Mouse (Mus musculus) adrenal gland, adult 18-20 months (tissue): ENCODE measurements around the gene Mal. TPM values are rescaled to one million over a fixed set of nuclear protein-coding genes. Genes with fewer than 3 reads are reported as not detected.
A peak's percentile ranks its signal among the peaks of the same experiment; 100 is the strongest.

Source experiments
- DNase-seq, 2 experiments: peaks; one replicate each; pipeline ENCODE4 v3.0.0; 2021 to 2022; ENCODE audit warnings: low spot score in 2 of 2
- long read RNA-seq, 2 experiments: library from polyadenylated mRNA; stranded (forward); transcript quantifications; one replicate each; pipeline ENCODE4 v2.0.0; 2021
- total RNA-seq, 2 experiments: library from RNA; stranded (reverse); gene quantifications; 1 replicate in 1 of 2; 2 replicates in 1 of 2; pipeline ENCODE4 v1.2.3; 2021

Mal gene
- total RNA-seq, result 1 to 10 TPM; 7.8 to 9.4 TPM
- long read RNA-seq, experiment 1, partial matches to known transcripts, result 0 of 4 reads
- long read RNA-seq, experiment 1, other reads (novel, unspliced or antisense), result 0 of 4 reads
- long read RNA-seq, experiment 2, transcript Mal-202 (4 exons, 2,778 nt), result major isoform, 16 of 17 reads
- long read RNA-seq, experiment 2, partial matches to known transcripts, result 0 of 17 reads
- long read RNA-seq, experiment 2, other reads (novel, unspliced or antisense), result 1 of 17 reads

DNA sequence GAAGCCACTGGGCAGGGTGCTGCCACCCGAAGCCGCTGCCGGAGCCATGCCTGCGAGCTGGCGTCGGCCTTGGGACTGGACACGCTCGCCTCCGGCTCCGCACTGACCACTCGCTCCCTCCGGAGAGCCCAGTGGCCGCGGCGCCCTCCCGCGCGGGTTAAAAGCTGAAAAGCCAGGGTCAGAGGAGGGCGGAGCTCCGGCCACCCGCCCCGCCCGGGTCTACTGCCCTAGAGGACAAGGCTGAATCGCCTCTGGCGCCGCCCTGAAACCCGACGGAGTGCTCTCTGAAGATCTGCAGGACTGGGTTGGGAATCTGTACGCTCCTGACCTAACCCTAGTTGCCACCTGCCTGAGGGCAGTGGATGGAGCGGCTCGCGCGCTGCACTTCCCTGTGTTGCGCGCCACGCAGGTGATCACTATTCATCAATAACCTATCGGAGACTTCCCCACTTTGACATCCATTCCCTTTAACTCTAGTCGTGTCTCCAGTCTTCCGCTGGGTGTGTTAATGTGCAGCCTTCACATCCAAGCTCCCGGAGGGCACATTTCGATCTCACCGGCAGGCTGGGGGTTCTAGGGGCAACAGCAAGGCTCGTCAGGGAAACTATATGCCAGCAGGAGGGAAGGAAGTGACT lies at the start of gene Mal:
Mal (minus strand) TSS at position 610 of the 635 bp plus-strand sequence.
- peak; percentile 72 to 79 for DNase-seq

DNA sequence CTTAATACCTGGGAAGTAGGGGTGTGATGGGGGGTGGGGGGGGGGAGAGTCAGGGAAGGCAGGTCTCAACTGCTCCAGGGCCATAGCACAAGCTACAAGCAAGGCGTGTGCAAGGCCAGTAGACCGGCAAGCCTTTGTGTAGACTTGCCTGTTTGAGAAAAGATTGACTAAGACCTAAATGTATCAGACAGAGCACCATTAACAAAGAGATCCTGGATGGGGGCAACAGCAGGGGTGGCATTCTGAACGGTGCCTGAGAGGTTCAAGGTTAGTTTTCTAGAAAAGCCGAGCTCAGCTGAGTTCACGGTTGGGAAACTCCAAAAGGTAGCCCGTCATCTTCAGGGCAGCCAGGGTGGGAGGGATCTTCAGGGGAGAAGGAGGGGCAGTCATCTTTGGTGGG lies 48.8 kb upstream of the Mal start:
- DNase-seq, result no peak

DNA sequence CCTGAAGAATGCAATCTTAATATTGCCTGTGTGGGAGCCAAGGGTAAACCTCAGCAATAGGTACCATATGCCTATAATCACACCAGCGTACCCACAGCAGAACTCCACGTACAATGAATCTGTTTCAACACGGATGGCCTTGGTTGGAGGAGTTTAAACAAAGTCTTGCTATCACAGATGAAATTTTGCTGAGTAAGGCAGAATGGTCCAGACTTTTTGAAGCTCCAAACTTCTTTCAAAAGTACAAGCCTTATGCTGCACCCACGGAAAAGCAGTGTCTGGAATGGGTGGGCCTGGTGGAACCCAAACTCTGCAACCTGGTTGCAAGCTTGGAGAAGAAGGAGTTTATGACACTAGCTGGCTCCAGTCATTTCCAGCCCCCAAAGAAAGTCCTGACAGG lies 32.7 kb upstream of the Mal start:
- no peak for DNase-seq

DNA sequence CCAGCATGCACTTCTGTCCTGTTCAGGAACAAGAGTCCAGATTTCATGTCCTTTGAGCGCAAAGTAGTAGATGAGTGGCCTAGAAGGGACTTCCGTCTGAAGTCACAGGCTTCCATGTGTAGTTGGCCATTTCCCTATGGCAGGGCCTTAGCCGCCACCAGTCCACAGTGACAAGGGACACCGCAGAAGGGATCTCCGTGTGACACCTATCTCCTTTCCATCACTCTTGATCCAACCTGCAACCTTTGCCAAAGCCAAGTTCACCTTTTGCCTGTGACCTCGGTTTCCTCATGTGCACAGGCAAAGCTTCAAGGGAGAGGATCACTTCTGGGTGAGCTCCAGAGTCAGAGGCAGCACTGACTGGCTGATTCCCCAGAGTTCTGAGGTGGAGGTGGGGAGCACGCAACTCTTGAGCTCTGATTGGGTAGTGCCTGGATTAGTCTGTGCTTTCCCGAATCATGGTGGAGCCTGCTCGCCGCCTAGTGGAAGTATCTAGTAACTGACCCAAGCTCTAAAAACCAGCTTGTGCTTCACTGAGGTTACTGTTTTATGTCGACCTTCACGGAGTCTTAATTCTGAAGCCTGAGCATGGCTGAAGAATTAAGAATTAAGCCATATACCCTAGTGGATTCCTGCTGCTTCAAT lies 27.3 kb upstream of the Mal start:
- DNase-seq, result peak; percentile 36 to 51

DNA sequence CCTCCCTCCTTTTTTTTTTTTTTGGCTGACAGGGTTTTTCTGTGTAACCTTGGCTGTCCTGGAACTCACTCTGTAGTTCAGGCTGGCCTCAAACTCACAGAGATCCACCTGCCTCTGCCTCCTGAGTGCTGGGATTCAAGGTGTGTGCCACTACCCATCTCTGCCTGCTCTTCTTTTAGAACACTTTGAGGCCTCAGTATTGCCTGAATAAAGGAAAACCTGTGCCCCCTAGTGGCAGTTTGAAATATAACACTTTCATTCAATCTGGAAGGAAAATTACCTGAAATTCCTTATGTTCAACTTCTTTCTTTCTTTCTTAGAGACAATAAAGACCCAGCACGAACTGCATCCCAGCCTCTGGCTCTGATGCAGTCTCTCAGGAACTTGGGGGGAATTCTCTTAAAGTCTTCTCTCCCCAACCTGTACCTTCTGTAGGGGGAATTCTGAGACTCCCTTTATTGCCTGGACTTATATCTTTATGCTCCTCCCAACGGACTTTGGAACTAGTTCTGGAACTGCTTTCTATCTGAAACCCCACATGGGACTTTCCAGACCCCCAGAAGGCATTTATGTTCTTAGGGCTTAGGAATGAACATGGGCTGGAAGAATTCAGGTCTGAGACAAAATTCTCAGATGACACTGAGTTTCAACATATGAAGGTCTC lies 11.5 kb upstream of the Mal start:
- peak in 1 of 2 experiments; percentile 16 for DNase-seq

DNA sequence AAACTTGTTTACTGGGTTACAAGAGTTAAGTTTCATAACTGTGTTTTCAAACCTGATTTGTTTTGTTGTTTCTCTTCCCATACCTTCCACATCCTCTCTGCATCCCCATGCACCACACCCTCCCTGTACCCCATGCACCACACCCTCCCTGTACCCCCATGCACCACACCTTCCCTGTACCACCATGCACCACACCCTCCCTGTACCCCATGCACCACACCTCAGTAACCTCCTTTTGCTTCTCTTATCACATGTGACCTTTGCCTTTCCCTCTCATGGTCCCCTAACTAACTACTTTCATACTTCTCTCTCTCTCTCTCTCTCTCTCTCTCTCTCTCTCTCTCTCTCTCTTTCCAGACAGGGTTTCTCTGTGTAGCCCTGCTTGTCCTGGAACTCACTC lies 10.5 kb upstream of the Mal start:
- no peak for DNase-seq

DNA sequence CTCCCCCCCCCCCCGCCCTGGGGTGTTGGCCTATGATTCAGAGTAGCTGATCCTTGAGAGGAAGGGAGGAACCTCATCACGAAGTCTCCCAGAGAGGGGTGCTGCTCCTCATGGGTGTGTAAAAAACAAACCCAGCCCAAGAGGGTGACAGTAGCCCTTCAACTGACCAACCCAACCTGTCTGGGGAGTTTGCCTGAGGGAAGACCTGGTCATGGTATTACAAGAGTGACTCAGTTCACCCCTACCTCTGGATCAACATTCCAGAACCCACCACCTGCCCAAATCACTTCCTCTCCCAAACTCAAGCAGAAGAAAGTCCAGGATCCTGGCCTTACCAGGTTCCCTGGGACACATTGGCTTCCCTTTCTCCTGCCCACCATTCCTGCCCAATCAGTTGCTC lies 6.2 kb upstream of the Mal start:
- DNase-seq, result no peak

DNA sequence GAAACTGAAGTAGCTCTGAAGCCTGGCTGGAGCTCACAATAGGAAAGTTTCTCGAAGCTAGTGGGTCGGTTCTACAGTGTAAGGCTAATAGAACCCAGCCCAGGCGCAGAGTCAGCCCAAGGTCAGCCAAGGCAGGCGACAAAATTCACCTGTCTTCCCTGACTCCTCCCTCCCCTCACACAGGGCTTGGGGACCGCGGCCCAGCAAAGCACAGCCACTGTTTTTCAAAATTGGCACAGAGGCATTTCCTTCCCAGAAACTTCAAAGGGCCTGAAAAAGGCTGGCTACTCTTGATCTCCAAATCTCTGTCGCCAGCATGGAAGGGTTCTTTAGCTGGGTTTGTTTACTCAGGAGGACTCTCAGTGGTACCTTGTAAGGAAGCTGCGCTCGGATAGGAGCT lies 1.1 kb downstream of the Mal start:
- DNase-seq, result no peak

DNA sequence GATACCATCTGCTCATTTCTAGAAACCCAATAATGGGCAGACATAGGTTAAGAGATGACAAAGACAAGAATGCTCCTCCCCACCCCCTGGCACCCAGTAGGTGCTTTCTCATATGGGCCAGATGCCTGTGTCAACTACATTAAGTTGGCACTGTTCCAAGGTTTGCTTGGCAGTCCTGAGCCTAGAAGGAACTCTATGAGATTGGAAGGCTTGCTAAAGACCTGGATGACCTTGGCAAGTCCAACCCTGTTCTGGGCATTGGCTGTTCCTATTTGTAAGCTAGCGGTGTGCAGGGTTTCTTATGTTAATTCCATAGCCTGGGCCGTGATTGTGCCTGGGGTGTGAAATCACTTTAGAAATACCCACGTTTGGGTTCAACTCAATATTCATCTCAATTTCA lies 1.7 kb downstream of the Mal start:
- no peak for DNase-seq

DNA sequence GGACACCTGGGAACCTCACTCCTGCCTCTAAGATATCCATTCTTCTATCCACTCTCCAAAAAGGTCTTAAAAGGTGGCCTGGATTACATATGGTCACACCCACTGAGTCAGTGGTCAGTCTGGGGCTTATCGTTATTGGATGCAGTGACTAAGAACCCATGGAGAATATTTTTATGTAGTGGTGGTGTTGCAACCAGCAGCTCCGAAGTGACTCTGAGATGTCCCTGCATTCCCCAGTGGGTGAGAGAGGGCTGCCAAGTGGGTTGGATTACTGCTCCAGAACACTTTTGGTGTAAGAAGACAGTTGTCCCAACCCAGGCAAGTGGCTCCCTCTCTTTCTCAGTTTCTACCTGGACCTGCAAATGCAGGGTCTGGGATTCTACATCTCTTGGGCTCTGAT lies 3.7 kb downstream of the Mal start:
- peak in 1 of 2 experiments; percentile 12 for DNase-seq

DNA sequence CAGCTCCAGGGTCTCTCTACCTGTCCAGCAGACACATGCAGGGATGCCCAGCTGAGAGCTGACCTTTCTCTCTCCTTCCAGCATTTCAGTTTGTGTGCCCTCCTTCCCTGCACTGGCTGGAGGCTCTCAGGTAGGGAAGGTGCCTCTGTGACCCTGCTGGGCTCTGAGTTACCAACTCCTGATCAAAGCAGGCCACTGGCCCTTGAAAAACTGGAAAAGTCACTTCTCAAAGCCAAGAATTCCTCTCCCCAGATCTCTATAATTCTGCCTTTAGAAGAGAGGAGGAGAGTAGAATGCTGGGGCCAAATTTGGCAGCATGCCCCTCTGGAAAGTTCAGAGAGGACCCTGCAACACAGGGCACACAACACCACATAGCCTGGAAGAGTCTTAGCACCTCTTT lies 4.2 kb downstream of the Mal start:
- no peak for DNase-seq

DNA sequence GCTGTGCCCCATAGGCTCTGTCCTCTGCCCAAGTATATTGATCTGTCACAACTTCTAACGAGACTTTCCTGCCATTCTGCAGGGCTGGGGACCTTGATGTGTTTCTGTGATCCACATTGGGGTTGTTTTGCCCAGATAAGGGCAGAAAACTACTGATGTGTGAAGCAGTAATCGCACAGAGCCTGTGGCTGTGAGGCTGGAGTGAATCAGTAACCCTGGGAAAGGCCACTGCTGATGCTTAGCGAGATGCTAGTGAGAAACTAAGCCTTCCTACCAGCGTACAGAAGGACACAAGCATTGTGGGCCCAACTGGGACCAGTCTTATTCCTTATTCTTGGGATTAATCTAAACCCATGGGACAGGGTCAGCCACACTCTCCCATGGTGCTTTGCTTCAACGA lies 4.9 kb downstream of the Mal start:
- no peak for DNase-seq

DNA sequence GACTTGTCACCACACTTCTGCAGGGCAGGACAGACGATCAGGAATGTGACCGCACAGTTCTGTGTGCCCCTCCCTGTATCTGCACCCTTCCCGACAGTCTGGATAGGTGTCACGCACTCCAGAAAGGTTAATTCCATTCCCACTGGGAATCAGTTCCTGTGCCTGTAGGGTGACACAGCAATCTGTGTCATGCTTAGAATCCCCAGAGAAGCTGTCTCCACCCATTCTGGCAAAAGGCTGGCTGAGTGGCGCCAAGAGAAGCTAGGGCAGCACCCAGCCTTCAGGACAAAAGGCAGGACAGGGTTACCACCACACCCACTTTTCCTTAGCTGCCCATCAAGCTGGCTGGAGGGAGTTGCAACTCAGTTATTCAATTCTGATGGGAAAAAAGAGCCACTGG lies 6.6 kb downstream of the Mal start:
- DNase-seq, result no peak

DNA sequence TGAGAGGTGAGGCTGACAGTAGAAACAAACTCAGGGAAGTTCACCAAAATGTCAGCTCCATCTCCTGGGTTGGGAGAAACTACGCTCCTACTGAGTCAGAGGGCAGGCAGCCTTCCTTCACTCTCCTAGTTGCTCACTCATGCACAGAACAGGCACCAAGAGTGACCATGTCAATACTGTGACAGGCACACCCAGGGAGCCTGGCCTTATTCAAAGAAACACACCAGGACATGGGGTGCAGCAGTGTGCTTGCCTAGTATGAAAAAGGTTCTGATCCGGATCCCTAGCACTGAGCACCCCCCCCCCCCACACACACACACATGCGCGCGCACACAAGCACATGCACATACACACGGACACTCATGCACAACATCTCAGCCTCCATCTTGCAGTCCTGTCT lies 8.3 kb downstream of the Mal start:
- no peak for DNase-seq

DNA sequence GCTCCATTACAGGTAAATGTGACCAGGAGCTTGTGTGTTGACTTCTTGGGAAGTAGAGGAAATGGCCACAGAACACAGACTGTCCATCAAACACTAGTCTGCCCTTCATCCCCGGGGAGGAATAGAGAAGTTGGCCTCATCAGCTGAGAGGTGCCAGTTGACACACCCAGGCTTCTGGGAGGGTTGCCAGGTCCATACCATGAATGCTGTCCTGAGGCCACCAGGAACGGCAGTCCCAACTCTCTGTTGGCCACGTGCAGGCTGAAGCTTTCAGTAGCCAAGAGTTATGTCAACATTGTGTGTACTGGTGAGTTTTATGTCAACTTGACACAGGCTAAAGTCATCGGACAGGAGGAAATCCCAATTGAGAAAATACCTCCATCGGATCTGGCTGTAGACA lies 9.6 kb downstream of the Mal start:
- DNase-seq, result no peak

DNA sequence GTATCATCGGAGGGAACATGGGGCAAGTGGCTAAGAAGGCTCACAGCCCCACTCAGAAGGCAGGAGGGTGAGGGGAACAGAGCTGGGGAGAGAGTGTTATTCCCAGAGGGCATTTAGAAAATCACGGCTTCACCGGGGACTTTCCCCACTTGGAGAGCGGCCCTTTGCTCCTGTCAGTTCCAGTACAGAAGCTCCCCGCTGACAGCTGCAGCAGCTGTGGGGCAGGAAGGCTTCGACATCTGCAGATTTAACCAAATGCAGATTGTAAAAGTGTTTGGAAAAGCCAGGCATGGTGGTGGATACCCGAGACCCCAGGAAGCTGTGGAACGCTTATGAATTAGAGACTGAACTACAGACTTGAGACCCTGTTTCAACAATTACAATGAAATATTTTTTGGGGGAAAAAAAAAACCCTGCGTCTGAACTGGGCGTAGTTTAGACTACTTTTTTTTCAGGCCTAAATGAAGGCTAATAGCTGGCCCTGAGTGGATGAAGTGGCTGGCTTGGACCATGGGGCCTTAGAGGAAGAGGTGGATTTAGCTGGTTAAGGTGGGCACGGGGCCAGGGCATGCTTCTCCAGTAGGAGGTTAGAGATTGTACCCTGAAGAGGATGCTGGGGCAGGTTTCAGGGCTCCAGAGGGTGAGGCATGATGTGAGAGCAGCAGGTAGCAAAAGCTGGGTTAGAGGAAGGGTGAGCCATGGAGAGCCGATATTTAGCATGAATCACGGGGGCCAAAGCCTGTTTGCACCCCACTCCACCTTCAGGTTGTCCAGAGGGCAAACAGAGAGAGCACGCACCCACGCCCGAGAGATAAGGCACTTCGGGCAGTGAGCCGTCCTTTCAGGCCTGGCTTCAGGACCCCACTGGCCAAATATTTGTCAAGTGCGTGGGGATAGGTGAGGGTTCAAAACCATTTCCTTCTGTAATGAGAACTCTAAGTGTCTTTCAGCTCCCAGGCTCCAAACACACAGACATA lies 12.5 kb downstream of the Mal start:
- no peak for DNase-seq

DNA sequence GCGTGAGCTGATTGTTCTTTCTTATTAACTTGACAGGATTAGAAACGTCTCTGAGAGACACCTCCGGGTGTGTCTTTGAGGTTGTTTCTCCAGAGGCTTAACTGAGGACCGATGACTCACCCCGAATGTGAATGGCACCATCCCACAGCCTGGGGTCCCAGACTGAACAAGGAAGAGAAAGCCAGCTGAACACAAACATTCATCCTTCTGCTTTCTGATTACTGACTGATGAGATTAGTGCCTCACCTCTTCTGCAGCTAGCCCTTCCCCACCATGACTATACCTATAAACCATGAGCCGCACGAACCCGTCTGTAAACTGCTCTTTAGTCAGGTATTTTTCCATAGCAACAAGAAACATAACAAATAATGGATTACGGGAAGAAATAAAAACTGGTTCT lies 17.5 kb downstream of the Mal start:
- DNase-seq, result no peak

DNA sequence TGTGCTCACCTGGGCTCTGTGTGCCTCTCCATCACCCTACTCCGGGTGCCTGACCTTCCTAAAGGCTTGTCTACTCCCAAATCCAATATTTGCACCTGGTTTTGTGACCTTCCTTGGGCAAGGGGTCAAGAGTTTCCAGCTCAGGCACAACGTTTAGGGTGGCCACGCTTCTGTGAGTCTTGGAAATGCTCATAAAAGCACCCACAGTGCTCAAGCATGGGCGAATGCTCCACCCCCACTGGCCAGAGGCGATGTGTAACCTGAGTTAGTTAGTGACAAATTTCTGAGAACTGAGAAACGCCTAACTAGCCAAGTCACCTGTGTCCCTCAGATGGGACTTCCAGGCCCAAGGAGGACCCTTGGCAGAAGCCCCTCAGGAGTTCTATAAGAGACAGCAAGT lies 20.9 kb downstream of the Mal start:
- no peak for DNase-seq

DNA sequence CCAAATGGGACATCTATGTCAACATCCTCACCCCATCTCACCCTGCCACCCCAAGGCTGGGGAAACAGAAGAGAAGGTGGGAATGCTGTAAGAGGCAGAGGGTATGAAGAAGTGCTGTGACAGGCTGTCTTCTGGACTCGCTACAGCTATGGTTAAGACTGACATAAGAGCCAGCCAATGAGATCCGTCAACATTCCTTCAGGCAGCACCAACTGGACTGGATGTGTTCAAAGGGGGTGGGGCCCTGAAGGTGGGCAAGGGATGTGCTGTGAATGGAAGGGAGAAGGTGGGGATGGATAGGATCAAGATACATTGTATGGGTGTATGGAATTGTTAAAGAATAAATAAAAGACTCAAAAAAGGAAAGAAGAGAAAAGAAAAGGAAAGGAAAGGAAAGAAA lies 23.9 kb downstream of the Mal start:
- DNase-seq, result no peak

DNA sequence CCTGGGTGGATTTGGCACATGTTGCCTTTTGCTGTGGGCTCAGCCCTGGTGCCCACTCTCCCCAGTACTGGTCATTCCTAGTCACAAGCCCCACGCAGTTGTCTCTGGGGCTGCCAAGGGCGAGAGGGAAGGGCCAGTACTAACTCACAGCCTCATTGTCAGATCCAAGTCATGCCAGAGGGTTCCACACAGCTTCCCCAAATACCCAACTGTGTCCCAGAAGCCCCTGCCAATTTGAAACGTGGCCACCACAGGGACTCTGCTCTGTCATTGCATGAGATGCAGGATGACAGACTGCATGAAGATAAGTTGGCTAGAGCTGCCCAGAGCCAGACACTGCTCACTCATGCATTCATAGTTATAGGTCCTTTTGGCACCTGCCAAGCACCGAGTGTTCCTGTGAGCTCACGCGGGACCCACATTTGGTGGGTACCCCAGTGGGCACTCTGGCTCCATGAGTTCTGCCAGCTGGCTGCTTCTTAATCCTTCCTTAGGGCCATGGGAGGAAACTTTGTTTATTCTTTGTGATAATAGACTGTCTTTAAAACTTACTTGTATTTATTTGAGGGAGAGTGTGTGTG lies 28.4 kb downstream of the Mal start:
- DNase-seq, result no peak

DNA sequence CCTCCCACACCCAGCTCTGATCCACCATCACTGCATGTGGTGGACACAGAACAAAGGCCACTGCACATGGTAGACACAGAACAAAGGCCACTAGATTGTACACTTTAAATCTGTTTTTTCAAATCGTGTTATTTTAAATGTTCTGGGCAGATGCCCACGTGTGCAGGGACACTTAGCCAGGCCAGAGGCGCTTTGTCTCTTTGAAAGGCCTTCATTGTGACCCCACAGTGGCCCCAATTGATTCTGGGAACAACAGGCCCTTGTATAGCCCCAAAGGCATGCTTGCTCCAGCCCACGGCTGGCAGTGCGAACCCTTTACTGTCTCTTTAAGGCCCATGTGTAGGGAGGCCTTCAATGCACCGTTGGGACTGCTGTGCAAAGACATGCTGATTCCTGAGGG lies 29.1 kb downstream of the Mal start:
- no peak for DNase-seq
